Comparison of ENCODE assay signal across 8 mouse cellular contexts in genomic region chr19:9980258-9980657, GRCm38 (mm10). TPM values are rescaled to one million over a fixed set of nuclear protein-coding genes. Genes with fewer than 3 reads are reported as not detected.
DNase-seq lines count a peak whose midpoint lies in the region; ATAC-seq lines count a peak whose summit lies in the region.

Fth1 (plus strand) TSS chr19:9980598.

- ATAC-seq in common myeloid progenitor, adult 5-6 weeks (replicated peaks; ENCODE audit: low read depth, poor library complexity, severe bottlenecking): no peak
- no peak for ATAC-seq in midbrain, embryonic 16.5 days

- 81% methylated on average over 4 of the region's 4 CpGs for WGBS in heart, embryonic 10.5 days
- WGBS in midbrain, embryonic 16.5 days: 91% methylated on average over 4 of the region's 4 CpGs

- H3K27ac ChIP-seq in heart, embryonic 10.5 days: peak within 1 kb of the TSS; percentile 95
- H3K27ac ChIP-seq in midbrain, embryonic 16.5 days (ENCODE audit: low read length): no peak within 1 kb of the TSS

- H3K36me3 ChIP-seq in heart, embryonic 10.5 days: peaks cover 15% of the 10 kb centered on the region
- H3K36me3 ChIP-seq in midbrain, embryonic 16.5 days (ENCODE audit: control insufficient read depth, insufficient read depth, low read length): peaks cover 5% of the 10 kb centered on the region; the same call in 1 of the 2 replicates

- H3K27me3 ChIP-seq in heart, embryonic 10.5 days (ENCODE audit: insufficient read depth, poor library complexity, severe bottlenecking): no peaks in the 10 kb centered on the region
- no peaks in the 10 kb centered on the region for H3K27me3 ChIP-seq in midbrain, embryonic 16.5 days (ENCODE audit: control insufficient read depth, insufficient read depth, low read depth, low read length)

- no peak for DNase-seq in left cerebral cortex, adult 18-20 months (ENCODE audit: low spot score in 2 of 2)
- DNase-seq in left cerebral cortex, adult 11 months (ENCODE audit: low spot score): no peak
- no peak for DNase-seq in heart, embryonic 10.5 days (ENCODE audit: low spot score)
- DNase-seq in layer of hippocampus, postnatal 36 days: no peak
- no peak for DNase-seq in frontal cortex, postnatal 25 days (ENCODE audit: low spot score in 2 of 2)
- DNase-seq in c-Kit-positive CD71-positive TER-119-positive erythroid progenitor cells, embryonic 14.5 days (ENCODE audit: low spot score): no peak

- H3K9ac ChIP-seq in midbrain, embryonic 16.5 days (ENCODE audit: low read depth, low read length): no peak within 1 kb of the TSS

- peak within 1 kb of the TSS; percentile 83; the same call in 1 of the 2 replicates for H3K4me2 ChIP-seq in midbrain, embryonic 16.5 days (ENCODE audit: low read length)

- peaks cover 40% of the 10 kb centered on the region for H3K4me1 ChIP-seq in heart, embryonic 10.5 days
- H3K4me1 ChIP-seq in midbrain, embryonic 16.5 days (ENCODE audit: control insufficient read depth, insufficient read depth, low read length): peaks cover 19% of the 10 kb centered on the region

- H3K9me3 ChIP-seq in heart, embryonic 10.5 days: no peaks in the 10 kb centered on the region
- H3K9me3 ChIP-seq in midbrain, embryonic 16.5 days (replicated peaks; ENCODE audit: control insufficient read depth, low read length, poor library complexity, severe bottlenecking): no peaks in the 10 kb centered on the region

- H3K4me3 ChIP-seq in heart, embryonic 10.5 days: 0 out of 2 replicates have a peak within 1 kb of the TSS, but pooled peaks have one; percentile 81
- no peak within 1 kb of the TSS for H3K4me3 ChIP-seq in midbrain, embryonic 16.5 days (ENCODE audit: low read depth, low read length)

RNA-seq across cellular contexts. Expression of gene Fth1, which starts in this region (rescaled TPM):
- total RNA-seq in left cerebral cortex, adult 18-20 months (2021): 1,000 to 10,000 TPM; 2,362 to 2,428 TPM
- 695 and 890 TPM in 2 replicates for total RNA-seq in common myeloid progenitor, adult 5-6 weeks (2017)
- 1,706 and 1,823 TPM in 2 replicates for polyA plus RNA-seq in heart, embryonic 10.5 days (2016; fragmentation: Nextera tagmentation; extraction: Ambion mirVana)
- total RNA-seq in layer of hippocampus, postnatal 36 days (2021): 1,000 to 10,000 TPM; 2,856 to 3,180 TPM
- polyA plus RNA-seq in midbrain, embryonic 16.5 days (2015; fragmentation: Nextera tagmentation; extraction: Ambion mirVana): 1,587 and 1,694 TPM in 2 replicates
